ENCODE assay signal across 13 mouse cellular contexts in genomic region chr15:31396755-31397154, GRCm38 (mm10). TPM values are rescaled to one million over a fixed set of nuclear protein-coding genes. Genes with fewer than 3 reads are reported as not detected.
DNase-seq lines count a peak whose midpoint lies in the region; ATAC-seq and TF ChIP-seq lines count a peak whose summit lies in the region.
"Had no signal": no experiment of that assay in that cellular context is flagged by ENCODE, and none has a peak within 500 bp of the region (broad histone marks: within the 10 kb centered on the region; RNA-seq: fewer than 3 reads in every experiment).

No protein-coding gene starts in this region.

- H3K9ac ChIP-seq in heart, embryonic 12.5 days: no peak overlapping the region

- 41% methylated on average over 5 of the region's 5 CpGs for WGBS in heart, embryonic 12.5 days

- H3K9me3 ChIP-seq in heart, embryonic 12.5 days (replicated peaks): 0 out of 2 replicates have a peak, but pooled peaks cover 9% of the 10 kb centered on the region
- H3K9me3 ChIP-seq: midbrain, embryonic 10.5 days had no signal

- no peak for TF ChIP-seq CTCF in cortical plate, adult 2 months (IDR thresholded peaks at IDR 0.05; ENCODE audit: extremely low read depth, insufficient read depth, low read length)

- peaks cover 28% of the 10 kb centered on the region for H3K4me1 ChIP-seq in cortical plate, adult 2 months (ENCODE audit: control insufficient read depth, insufficient read depth, low read length)
- peaks cover 41% of the 10 kb centered on the region for H3K4me1 ChIP-seq in heart, embryonic 12.5 days (replicated peaks)

- TF ChIP-seq POLR2A in cortical plate, adult 2 months (IDR thresholded peaks at IDR 0.05; ENCODE audit: extremely low read depth, insufficient read depth, low read length): no peak

- DNase-seq in gastrocnemius, adult 18-20 months (ENCODE audit: low spot score): peak; percentile 14
- no peak for DNase-seq in gastrocnemius, adult 8-10 months (ENCODE audit: low spot score in 2 of 2)
- peak; percentile 44 to 71 for DNase-seq in left cerebral cortex, postnatal 14 days (ENCODE audit: low spot score in 2 of 2)
- no peak for DNase-seq in kidney, postnatal 4 days
- DNase-seq in urinary bladder, postnatal 14 days (ENCODE audit: low spot score): no peak
- DNase-seq: adrenal gland, postnatal 14 days; layer of hippocampus, adult 9-11 months had no signal

- H3K27me3 ChIP-seq in heart, embryonic 12.5 days (replicated peaks): no peaks in the 10 kb centered on the region

- no peaks in the 10 kb centered on the region for H3K36me3 ChIP-seq in heart, embryonic 12.5 days
- H3K36me3 ChIP-seq: midbrain, embryonic 10.5 days had no signal

- peak overlapping the region; percentile 96 for H3K27ac ChIP-seq in cortical plate, adult 2 months (ENCODE audit: insufficient read depth, low read length)
- H3K27ac ChIP-seq in heart, embryonic 12.5 days (ENCODE audit: poor library complexity, severe bottlenecking): peak overlapping the region; percentile 88
- H3K27ac ChIP-seq: hindbrain, postnatal 0 days; midbrain, embryonic 10.5 days had no signal

- intact Hi-C loops in left cerebral cortex, postnatal 14 days (cut with DNase I): loop anchor here (5.0 kb wide), 1 partner anchor 59 kb away; no protein-coding TSS in a partner anchor

- ATAC-seq in heart, embryonic 12.5 days (ENCODE audit: insufficient number of reproducible peaks, low FRiP score): peak; percentile 41
- no peak for ATAC-seq in megakaryocyte progenitor cell, adult 5-6 weeks (replicated peaks; ENCODE audit: poor library complexity)
- ATAC-seq: hindbrain, postnatal 0 days had no signal

- no peak overlapping the region for H3K4me3 ChIP-seq in cortical plate, adult 2 months (ENCODE audit: insufficient read depth, low read length)
- H3K4me3 ChIP-seq in heart, embryonic 12.5 days: no peak overlapping the region
- H3K4me3 ChIP-seq: midbrain, embryonic 10.5 days had no signal

- H3K4me2 ChIP-seq in heart, embryonic 12.5 days: peak overlapping the region; percentile 39
- H3K4me2 ChIP-seq: liver, embryonic 11.5 days had no signal

RNA-seq across cellular contexts. Expression of gene Ankrd33b, which starts 29.2 kb away (rescaled TPM):
- 10 to 100 TPM; 16.8 to 19.0 TPM for total RNA-seq in gastrocnemius, adult 18-20 months (2021)
- total RNA-seq in gastrocnemius, adult 8-10 months (2022): 10 to 100 TPM; 11.5 to 18.8 (median 16.5) TPM
- polyA plus RNA-seq in cortical plate, adult 2 months (2012; rRNA removed): 33.9 and 34.5 TPM in 2 replicates
- 1.7 and 2.1 TPM in 2 replicates for polyA plus RNA-seq in heart, embryonic 12.5 days (2016; fragmentation: Nextera tagmentation; extraction: Ambion mirVana)
- 10 to 100 TPM; 24.2 to 30.9 TPM for total RNA-seq in left cerebral cortex, postnatal 14 days (2021)
- 0.20 and 0.79 TPM in 2 replicates for total RNA-seq in megakaryocyte progenitor cell, adult 5-6 weeks (2015)
- total RNA-seq in megakaryocyte progenitor cell, adult 5-6 weeks (2017): 0.29 and 0.61 TPM in 2 replicates

RNA-seq across cellular contexts. Expression of gene Ropn1l, which starts 56.8 kb away (rescaled TPM):
- total RNA-seq in gastrocnemius, adult 18-20 months (2021): not detected
- not detected for total RNA-seq in gastrocnemius, adult 8-10 months (2022)
- 0.85 and 1.2 TPM in 2 replicates for polyA plus RNA-seq in cortical plate, adult 2 months (2012; rRNA removed)
- 2.2 and 2.5 TPM in 2 replicates for polyA plus RNA-seq in heart, embryonic 12.5 days (2016; fragmentation: Nextera tagmentation; extraction: Ambion mirVana)
- 1 to 10 TPM; 1.1 to 1.7 TPM for total RNA-seq in left cerebral cortex, postnatal 14 days (2021)
- total RNA-seq in megakaryocyte progenitor cell, adult 5-6 weeks (2015): 1.4 and 3.3 TPM in 2 replicates
- 1.2 and 2.5 TPM in 2 replicates for total RNA-seq in megakaryocyte progenitor cell, adult 5-6 weeks (2017)

Comparison
In these comparisons a context has a peak if more than half of its experiments do, and no peak if none do; other contexts are left out.
1. DNase-seq: peak in gastrocnemius, adult 18-20 months (single experiment) and left cerebral cortex, postnatal 14 days (2 of 2); none in gastrocnemius, adult 8-10 months (0 of 2), kidney, postnatal 4 days (0 of 2) and urinary bladder, postnatal 14 days (single experiment).
2. RNA of gene Ankrd33b, which starts 29.2 kb away (total RNA-seq): 24.2 to 30.9 TPM in left cerebral cortex, postnatal 14 days, 16.8 to 19.0 TPM in gastrocnemius, adult 18-20 months and 11.5 to 18.8 TPM in gastrocnemius, adult 8-10 months; 0.20 to 0.79 TPM in megakaryocyte progenitor cell, adult 5-6 weeks; every median in the first group is over 4 times any median in the second.